Mouse (Mus musculus): ENCODE results near the gene Sertad2.

The Sertad2 gene

DNA sequence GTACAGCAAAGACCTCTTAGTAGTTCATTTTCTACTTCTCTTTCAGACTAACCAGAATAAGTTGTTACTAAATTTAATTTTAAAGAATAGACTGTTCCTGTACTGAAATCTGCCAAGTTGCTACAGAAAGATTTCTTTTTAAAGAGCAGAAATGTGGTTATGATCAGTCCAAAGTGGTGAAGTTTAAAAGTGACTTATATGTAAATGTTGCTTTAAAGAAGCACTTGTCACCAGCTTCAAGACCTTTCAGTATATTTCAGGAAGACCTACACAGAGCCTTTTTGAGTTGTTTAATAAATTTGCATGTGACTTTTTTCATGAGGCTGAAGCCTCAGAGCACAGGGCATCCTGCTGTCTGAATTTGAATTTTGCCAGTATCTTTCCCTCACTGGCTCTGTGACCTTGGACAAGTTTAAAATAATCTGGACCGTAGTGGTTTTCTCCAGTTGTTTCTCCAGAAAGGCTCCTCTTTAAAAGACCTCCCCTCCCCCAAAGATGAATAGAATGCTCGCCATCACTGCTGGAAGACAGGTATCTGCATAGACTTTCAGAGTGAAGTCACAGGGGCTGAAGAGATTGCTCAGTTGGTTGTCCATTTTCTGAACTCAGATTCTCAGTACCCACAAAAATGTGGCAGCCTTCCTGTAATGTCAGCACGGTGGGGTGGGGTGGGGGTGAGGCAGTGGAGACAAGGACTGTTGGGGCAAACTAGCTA is 1.9 kb downstream of the Sertad2 start:
- DNase-seq (ENCODE audit: low read depth, low spot score): no peak

DNA sequence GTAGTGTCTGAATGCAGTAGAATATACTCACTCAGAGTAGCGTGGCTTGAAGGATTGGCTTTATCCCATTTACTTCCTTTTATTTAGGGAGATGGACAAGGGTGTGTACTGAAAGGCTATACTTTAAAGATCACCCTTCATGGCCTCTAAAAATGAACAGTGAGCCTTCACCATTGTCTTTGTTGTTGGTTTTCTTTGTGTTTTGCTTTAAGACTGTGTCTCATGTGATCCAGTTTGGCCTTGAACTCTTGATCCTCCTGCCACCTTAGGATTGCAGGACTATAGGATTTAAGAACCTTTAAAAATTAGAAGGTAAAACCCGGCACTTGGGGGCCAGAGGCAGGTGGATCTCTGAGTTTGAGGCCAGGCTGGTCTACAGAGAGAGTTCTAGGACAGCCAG is 6.4 kb downstream of the Sertad2 start:
- no peak for DNase-seq (ENCODE audit: low read depth, low spot score)

- DNase-seq (ENCODE audit: low read depth, low spot score): no peak
Observed at GRCm38 (mm10) chr11:20550196-20550595, 7.1 kb downstream of the Sertad2 start.

DNA sequence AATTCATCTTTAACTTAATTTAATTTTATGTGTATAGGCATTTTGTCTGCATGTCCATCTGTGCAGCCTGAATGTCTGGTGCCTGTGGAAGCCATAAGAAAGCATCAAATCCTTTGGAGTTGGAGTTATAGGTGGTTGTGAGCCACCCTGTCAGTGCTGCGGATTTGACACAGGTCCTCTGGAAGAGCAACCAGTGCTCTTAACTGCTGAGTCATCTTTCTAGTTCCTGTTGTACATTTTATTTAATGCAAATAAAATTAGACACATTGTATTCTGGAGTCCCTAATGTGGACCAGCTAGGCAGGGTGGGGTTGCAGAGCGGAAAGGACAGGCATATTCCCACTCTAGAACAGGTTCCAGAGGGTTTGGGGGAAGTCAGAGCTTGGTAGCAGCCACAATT is 9.0 kb downstream of the Sertad2 start:
- DNase-seq (ENCODE audit: low read depth, low spot score): no peak

DNA sequence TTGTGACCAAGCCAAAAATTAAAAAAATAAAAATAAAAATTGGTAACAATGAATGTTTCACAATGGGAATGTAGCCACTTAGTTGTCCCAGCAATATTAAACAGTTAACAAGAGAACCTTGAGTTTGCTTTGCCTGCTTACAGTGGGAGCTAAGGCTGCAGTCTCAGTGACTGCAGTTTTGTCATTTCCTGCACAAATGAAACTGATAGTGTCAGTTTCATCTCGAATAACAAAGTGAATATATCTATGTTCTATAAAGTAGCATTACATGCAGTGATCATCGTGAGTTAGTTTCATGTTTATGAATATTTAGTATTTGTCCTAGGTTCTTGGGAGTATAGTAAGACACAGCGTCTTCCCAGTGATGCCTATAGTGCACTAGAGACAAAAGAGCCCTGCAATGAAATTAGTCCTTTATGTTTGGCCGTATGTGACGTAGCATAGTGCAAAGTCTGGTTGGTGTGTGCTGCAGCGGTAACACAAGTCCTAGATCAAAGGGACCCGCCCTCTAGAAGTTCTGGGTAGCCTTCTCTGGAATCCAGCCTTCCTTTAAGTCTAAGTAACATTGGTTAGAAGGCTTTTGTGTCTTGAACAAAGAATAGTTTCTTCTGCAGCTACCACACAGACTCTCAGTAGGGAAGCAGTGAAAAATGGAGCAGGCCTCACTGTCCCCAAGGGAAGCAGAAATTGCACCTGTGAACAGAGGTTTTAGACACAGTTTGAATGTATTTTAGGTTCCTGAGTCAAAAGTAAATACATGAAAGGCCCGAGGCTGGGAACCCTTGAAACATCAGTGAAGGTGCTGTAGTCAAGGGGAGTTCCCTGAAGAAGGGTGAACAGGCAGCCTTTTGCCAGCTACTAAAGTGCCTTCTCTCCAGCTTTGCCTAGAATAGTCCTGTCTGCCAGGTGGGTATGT is 10.0 kb downstream of the Sertad2 start:
- DNase-seq (ENCODE audit: low read depth, low spot score): no peak

- DNase-seq (ENCODE audit: low read depth, low spot score): no peak
Observed at GRCm38 (mm10) chr11:20555651-20556050, 12.6 kb downstream of the Sertad2 start.

DNA sequence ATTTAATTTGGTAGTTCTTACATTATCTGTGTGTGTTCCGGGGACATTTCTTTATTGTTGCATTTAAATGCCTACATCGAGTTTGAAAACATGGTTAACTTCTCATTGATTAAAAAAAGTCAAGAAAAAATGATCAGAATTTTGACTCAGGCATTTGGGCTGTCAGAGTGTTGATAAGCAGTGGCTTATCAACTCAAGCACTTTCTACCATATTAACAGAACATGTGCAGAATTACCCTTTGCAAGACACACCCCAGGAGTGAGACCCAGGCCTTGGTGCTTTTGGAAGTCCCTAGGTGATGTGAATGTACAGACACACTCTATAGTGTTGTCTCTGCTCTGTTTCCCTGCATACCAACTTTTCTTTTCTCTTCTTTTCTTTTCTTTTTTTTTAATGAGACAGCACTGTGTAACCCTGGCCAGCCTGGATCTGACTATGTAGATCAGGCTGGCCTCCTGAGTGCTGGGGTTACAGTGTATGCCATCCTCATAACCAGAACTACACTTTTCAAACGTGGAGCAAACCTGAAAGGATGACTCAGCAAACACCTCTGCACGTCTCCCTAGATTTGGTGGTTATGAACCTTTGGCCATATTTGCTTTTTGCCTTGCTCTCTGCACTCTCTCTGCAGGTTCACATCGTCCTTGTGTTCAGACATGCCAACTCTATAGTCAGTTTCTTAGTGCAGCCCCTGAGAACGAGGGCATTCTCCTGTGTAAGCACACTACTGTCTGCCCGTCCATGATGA is 13.3 kb downstream of the Sertad2 start:
- no peak for DNase-seq (ENCODE audit: low read depth, low spot score)

- DNase-seq (ENCODE audit: low read depth, low spot score): no peak
Observed at GRCm38 (mm10) chr11:20559236-20559950, 16.3 kb downstream of the Sertad2 start.

DNA sequence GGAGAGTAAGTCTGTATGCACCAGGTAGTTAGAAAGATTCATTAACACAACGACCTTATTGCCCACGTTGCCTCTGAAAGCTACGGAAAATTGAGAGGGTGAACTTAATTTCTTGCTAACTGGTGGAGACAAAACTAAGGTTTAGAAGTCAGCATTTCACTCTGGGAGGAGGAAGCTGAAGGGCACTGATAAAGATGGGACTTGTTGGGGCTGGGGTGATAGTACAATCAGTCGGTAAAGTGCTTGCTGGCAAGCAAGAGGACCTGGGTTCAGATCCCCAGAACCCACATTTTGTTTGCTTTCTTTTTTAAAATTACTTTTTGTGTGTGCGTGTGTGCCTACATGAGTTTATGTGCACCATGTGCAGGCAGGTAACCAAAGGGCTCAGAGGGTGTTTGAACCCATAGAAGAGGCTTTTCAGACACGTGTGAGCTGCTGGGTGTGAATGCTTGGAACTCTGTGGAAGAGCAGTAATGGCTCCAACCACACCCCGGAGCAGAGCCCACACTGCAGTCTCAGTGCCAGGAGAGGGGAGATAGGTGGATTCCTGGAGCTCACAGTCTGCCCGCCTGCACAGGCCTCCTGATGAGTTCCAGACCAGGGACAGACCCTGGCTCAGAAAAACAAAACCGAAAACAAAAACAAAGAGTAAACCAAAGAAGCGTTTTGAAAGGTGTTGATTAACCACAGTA is 17.0 kb downstream of the Sertad2 start:
- DNase-seq (ENCODE audit: low read depth, low spot score): no peak

DNA sequence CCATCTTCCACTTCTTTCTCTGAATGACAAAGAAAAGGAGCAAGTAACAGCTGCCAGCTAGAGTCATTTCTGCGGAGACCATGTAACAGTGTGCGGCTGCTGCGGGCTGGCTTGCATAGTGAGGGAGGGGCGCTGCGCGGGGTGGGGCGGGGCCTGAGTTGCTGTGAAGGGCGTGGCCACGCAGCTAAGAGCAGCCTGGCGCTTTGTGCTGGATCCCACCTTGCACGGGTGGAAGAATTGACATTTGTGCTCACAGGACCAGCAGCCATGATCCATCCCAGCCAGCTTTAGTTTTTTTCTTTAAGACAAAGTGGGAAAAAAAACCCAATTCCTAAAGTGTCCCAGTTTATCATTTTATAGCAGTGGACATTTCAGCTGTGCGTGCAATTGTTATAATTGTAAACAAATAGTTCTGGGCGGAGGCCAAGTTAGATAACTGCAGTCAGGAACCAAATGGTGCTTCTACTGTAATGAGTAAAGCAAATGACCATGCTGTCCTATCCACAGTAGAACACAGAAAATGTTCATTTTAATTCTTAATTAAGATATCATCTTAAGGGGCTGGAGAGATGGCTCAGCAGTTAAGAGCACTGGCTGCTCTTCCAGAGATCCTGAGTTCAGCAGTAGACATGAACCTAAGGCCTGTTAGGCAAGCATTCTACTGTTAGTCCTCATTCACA is 18.4 kb downstream of the Sertad2 start:
- no peak for DNase-seq (ENCODE audit: low read depth, low spot score)

DNA sequence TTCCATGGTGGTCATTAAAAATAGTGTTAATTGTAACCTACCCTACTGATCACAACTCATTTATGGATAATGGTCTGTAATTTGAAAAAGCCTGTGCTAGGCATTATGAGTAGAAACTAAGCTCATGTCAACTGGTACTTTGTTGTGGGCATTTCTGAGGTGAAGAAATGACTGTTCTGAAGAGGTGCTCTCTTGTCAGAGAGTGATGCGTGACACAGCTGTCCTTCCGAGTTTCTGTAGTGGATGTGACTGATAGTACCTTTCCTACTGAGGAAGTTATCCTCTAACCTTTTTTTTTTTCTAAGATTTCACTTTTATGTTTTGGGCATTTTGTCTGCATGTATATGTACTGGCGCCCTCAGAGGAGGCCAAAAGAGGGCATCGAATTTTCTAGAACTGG is 22.0 kb downstream of the Sertad2 start:
- no peak for DNase-seq (ENCODE audit: low read depth, low spot score)

- DNase-seq (ENCODE audit: low read depth, low spot score): peak; percentile 40
Observed at GRCm38 (mm10) chr11:20571702-20572413, 28.8 kb downstream of the Sertad2 start.

GRCm38 (mm10) chr11:20576046-20576635 is 33.1 kb downstream of the Sertad2 start:
- DNase-seq (ENCODE audit: low read depth, low spot score): no peak

DNA sequence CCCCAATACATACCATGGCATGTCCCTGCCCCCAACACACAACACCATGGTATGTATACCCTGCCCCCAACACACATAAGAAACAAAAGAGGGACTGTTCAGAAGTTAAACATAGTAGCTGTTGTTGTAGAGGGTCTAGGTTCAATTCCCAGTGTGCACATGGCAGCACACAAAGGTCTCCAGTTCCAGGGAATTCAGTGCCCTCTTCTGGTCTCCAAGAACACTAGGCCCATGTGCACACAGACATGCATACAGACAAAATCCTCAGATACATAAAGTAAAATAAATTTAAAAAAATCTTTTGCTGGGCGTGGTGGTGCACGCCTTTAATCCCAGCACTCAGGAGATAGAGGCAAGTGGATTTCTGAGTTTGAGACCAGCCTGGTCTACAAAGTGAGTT is 39.7 kb downstream of the Sertad2 start:
- no peak for DNase-seq (ENCODE audit: low read depth, low spot score)

GRCm38 (mm10) chr11:20585297-20585696 is 42.2 kb downstream of the Sertad2 start:
- DNase-seq (ENCODE audit: low read depth, low spot score): no peak

DNA sequence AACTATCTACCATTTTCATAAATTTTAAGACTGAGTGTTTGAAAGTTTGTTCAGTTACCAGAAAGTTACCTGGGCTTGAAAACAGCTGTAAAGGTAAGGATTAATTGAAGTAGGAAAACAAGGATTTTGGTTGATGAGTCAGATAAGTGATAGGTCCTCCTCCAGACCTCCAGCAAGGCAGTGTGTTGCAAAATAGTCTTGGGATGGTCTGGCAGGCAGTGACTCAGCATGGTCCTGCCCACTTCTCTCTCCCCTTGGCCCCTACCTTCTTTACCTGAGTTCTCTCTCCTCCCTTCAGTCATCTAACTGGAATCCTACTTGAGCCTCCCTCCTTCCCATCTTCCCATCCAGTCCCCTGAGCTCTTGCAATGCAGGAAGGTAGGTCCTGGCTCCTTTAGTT is 43.1 kb downstream of the Sertad2 start:
- DNase-seq (ENCODE audit: low read depth, low spot score): no peak

- no peak for DNase-seq (ENCODE audit: low read depth, low spot score)
Observed at GRCm38 (mm10) chr11:20589393-20589792, 46.3 kb downstream of the Sertad2 start.

DNA sequence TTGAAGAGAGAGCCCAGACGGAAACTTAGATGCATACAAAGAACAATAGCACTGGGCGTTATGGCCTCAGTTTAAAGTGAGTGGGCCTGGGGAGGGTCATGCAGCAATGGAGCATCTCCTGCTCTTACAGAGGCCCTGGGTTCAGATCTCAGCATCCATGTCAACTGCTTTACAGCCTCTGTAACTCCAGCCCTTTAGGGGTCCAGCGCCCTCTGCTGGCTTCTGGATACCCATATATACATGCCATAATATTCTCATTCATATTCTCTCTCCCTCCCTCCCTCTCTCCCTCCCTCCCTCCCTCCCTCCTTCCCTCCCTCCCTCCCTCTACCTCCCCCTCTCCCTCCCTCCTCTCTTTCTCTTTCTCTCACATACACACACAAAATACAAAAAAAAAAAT is 49.0 kb downstream of the Sertad2 start:
- DNase-seq (ENCODE audit: low read depth, low spot score): no peak

Data from telencephalon, adult 2 months (tissue).